Mouse (Mus musculus) adrenal gland, adult (tissue): ENCODE measurements at regions not wholly inside any gene's neighbourhood (a gene's known extent, or its start where the extent isn't known, plus 50 kb on each side); places are given as distances from the start of the nearest gene placed in this dataset.

Experiments used
- DNase-seq, 2 experiments: peaks; one replicate each; pipeline ENCODE4 v3.0.0; 2022 to 2023; ENCODE audit warnings: low spot score in 1 of 2; ENCODE audit not compliant: inconsistent age in 2 of 2

DNA sequence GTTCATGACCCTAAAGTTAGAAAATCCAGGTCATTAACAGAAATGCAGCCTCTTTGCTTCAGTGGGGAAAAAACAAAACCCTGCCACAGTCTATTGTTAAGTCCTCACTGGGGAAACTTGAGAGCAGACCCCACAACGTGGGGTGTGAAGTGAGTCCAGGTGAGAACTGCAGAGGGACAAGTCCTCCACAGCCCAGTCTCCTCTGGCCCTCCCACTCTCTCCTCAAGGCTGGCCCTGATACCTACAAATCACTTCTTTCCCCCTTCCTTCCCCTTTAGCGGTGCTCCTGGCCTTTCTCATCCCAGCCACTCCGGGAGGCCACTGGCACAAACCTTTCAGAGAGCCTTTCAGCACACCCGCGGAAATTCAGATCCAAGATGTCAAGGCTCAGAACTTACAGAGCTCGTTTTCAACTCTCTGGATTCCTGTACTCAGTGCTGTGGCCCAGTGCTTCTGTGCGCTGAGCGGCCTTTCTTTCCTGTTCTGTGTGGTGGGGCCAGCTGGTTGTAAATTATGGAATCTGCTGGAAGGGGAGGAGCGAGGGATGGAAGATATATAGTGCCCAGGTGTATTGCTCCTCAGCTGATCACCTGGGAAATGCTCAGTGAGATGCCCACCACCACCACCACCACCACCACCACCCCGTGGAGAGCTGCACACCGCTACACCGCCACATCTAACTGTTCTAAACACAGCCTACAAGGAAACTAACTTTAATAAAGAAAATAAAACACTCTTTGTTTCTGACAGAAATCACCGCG, 566.8 kb downstream of the 1700064H15Rik start:
- no peak for DNase-seq

DNA sequence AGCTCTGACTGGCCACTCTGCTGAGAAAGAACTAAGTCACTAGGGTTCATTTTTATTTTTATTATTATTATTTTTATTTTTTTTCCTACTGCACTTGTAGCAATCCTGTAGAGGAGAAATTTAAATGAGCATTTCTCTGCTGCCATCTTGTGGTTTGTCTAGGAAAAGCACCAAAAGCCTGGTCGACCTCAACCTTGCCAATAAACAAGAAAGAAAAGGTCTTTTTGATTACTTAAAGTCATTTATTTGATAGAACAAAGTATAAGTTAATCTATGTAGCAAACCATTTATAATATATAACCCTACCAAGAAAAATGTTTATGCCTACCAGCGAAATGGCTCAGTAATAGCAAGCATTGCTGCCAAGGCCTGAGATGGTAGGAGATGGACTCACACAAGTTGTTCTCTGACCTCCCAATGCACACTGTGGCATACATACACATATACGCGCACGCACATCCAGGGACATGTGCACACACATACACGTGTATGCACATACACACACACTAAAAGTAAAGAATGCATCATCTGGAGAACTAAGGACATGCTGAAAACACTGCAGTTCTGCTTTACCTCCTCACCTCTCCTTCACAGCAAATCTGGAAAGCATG, 566.1 kb downstream of the 1700064H15Rik start:
- peak; percentile 23 to 85 for DNase-seq

DNA sequence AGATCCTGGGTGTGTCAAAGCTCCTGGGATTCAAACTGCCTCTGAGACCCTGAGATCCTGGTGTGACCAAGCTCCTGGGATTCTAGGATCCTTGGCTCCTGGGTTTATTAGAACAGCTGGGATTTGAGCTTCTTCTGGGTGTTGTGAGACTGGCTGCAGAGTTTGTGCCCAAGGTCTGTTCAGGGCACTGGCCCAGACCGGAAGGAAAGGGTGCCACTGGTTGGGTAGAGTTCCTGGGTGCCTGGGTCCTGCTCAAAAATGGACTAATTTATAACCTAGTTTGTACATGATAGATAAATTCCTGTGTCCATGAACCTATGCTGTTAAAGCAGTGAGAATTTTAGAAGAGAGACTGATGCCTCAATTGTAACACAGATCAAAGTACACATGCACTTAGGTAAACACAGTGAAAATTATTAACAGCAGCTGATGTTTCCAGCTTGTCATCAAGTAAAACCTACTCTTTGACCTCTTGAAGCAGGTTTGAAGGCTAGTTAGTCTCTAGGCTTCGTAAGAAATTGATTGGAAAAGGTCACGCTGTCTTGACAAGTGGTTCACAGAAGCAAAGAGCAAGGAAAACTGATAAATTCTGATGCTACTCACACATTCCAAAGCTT, 561.2 kb downstream of the 1700064H15Rik start:
- no peak for DNase-seq
